ENCODE assay signal across 17 mouse cellular contexts in genomic region chr4:109858571-109859392, GRCm38 (mm10).
DNase-seq lines count a peak whose midpoint lies in the region; ATAC-seq and TF ChIP-seq lines count a peak whose summit lies in the region.
"Had no signal": no experiment of that assay in that cellular context is flagged by ENCODE, and none has a peak within 500 bp of the region (broad histone marks: within the 10 kb centered on the region; RNA-seq: fewer than 3 reads in every experiment).

No protein-coding gene starts in this region.

- no peaks in the 10 kb centered on the region for H3K27me3 ChIP-seq in heart, embryonic 13.5 days (replicated peaks)
- no peaks in the 10 kb centered on the region for H3K27me3 ChIP-seq in stomach, embryonic 15.5 days (replicated peaks)
- H3K27me3 ChIP-seq in stomach, postnatal 0 days (ENCODE audit: control insufficient read depth, insufficient read depth, low read length) = no peaks in the 10 kb centered on the region
- no peaks in the 10 kb centered on the region for H3K27me3 ChIP-seq in forebrain, embryonic 14.5 days (replicated peaks; ENCODE audit: control insufficient read depth, insufficient read depth, low read length)
- H3K27me3 ChIP-seq: liver, embryonic 13.5 days had no signal

- H3K4me3 ChIP-seq in heart, embryonic 13.5 days = no peak overlapping the region
- H3K4me3 ChIP-seq in stomach, embryonic 15.5 days (replicated peaks) = no peak overlapping the region
- no peak overlapping the region for H3K4me3 ChIP-seq in stomach, postnatal 0 days (ENCODE audit: low read depth, low read length)
- no peak overlapping the region for H3K4me3 ChIP-seq in forebrain, embryonic 14.5 days (ENCODE audit: low read depth, low read length)
- H3K4me3 ChIP-seq: liver, embryonic 13.5 days had no signal

- WGBS in heart, embryonic 13.5 days = 49% methylated on average over 8 of the region's 8 CpGs
- WGBS in stomach, embryonic 15.5 days = 30% methylated on average over 8 of the region's 8 CpGs
- WGBS in stomach, postnatal 0 days = 31% methylated on average over 8 of the region's 8 CpGs
- 3% methylated on average over 8 of the region's 8 CpGs for WGBS in forebrain, embryonic 14.5 days

- H3K36me3 ChIP-seq in heart, embryonic 13.5 days = peaks cover 5% of the 10 kb centered on the region
- no peaks in the 10 kb centered on the region for H3K36me3 ChIP-seq in stomach, embryonic 15.5 days
- no peaks in the 10 kb centered on the region for H3K36me3 ChIP-seq in stomach, postnatal 0 days (ENCODE audit: control insufficient read depth, insufficient read depth, low read length)
- H3K36me3 ChIP-seq in forebrain, embryonic 14.5 days (ENCODE audit: control insufficient read depth, insufficient read depth, low read length) = no peaks in the 10 kb centered on the region

- H3K4me2 ChIP-seq in heart, embryonic 13.5 days = no peak overlapping the region
- no peak overlapping the region for H3K4me2 ChIP-seq in stomach, embryonic 15.5 days
- no peak overlapping the region for H3K4me2 ChIP-seq in stomach, postnatal 0 days (replicated peaks; ENCODE audit: low read depth)
- peak overlapping the region; percentile 30; the same call in 1 of the 2 replicates for H3K4me2 ChIP-seq in forebrain, embryonic 14.5 days (ENCODE audit: low read length)
- H3K4me2 ChIP-seq: hindbrain, embryonic 14.5 days; liver, embryonic 13.5 days had no signal

- TF ChIP-seq EP300 in stomach, postnatal 0 days (optimal IDR thresholded peaks at IDR 0.05) = no peak

- H3K27ac ChIP-seq in heart, embryonic 13.5 days (replicated peaks) = peak overlapping the region; percentile 26
- H3K27ac ChIP-seq in stomach, embryonic 15.5 days = 0 out of 2 replicates have a peak overlapping the region, but pooled peaks have one; percentile 10
- no peak overlapping the region for H3K27ac ChIP-seq in stomach, postnatal 0 days (replicated peaks)
- no peak overlapping the region; the same call in 1 of the 2 replicates for H3K27ac ChIP-seq in forebrain, embryonic 14.5 days (ENCODE audit: low read depth, low read length)
- H3K27ac ChIP-seq: hindbrain, embryonic 14.5 days; liver, embryonic 13.5 days had no signal

- no peaks in the 10 kb centered on the region for H3K9me3 ChIP-seq in heart, embryonic 13.5 days
- no peaks in the 10 kb centered on the region for H3K9me3 ChIP-seq in stomach, embryonic 15.5 days
- H3K9me3 ChIP-seq in stomach, postnatal 0 days (ENCODE audit: control insufficient read depth, low read length) = no peaks in the 10 kb centered on the region
- no peaks in the 10 kb centered on the region for H3K9me3 ChIP-seq in forebrain, embryonic 14.5 days (replicated peaks; ENCODE audit: control insufficient read depth, low read length)
- H3K9me3 ChIP-seq: G1E; liver, embryonic 13.5 days had no signal

- H3K4me1 ChIP-seq in heart, embryonic 13.5 days = peaks cover 26% of the 10 kb centered on the region
- H3K4me1 ChIP-seq in stomach, embryonic 15.5 days = 0 out of 2 replicates have a peak, but pooled peaks cover 6% of the 10 kb centered on the region
- no peaks in the 10 kb centered on the region for H3K4me1 ChIP-seq in stomach, postnatal 0 days (replicated peaks; ENCODE audit: control insufficient read depth, insufficient read depth)
- H3K4me1 ChIP-seq in forebrain, embryonic 14.5 days (ENCODE audit: control insufficient read depth, insufficient read depth, low read length) = peaks cover 25% of the 10 kb centered on the region
- H3K4me1 ChIP-seq: liver, embryonic 13.5 days had no signal

- no peak for TF ChIP-seq CTCF in stomach, postnatal 0 days (IDR thresholded peaks at IDR 0.05; ENCODE audit: low read depth)

- ATAC-seq in heart, embryonic 13.5 days (ENCODE audit: extremely low read depth, insufficient number of reproducible peaks, low FRiP score, low TSS enrichment) = no peak
- 0 out of 2 replicates have a peak, but pooled peaks have one; percentile 35 for ATAC-seq in stomach, embryonic 15.5 days (ENCODE audit: insufficient read depth, low FRiP score, low read depth)
- no peak for ATAC-seq in stomach, postnatal 0 days (ENCODE audit: low FRiP score, low TSS enrichment)
- ATAC-seq in forebrain, embryonic 14.5 days = no peak

- no peak overlapping the region for H3K9ac ChIP-seq in heart, embryonic 13.5 days
- no peak overlapping the region for H3K9ac ChIP-seq in stomach, embryonic 15.5 days
- H3K9ac ChIP-seq in stomach, postnatal 0 days (ENCODE audit: low read length) = no peak overlapping the region
- H3K9ac ChIP-seq in forebrain, embryonic 14.5 days (ENCODE audit: low read length) = peak overlapping the region; percentile 32
- H3K9ac ChIP-seq: hindbrain, embryonic 14.5 days; liver, embryonic 13.5 days had no signal

- intact Hi-C loops in heart, postnatal 25 days (cut with DNase I) = no loop called here

- DNase-seq in heart, postnatal 25 days (ENCODE audit: low spot score) = no peak
- no peak for DNase-seq in stomach, postnatal 0 days (ENCODE audit: low spot score)
- peak; percentile 56 for DNase-seq in forebrain, embryonic 14.5 days (ENCODE audit: low spot score)
- DNase-seq in kidney, postnatal 36 days = no peak
- no peak for DNase-seq in layer of hippocampus, postnatal 36 days
- DNase-seq: adrenal gland, adult 8-10 months; cerebellum, adult 2 months; kidney, adult 11 months; kidney, postnatal 14 days; left cerebral cortex, postnatal 4 days; liver, embryonic 13.5 days; right cerebral cortex, postnatal 14 days; thymus, postnatal 14 days had no signal

Comparison
In these comparisons a context has a peak if more than half of its experiments do, and no peak if none do; other contexts are left out.
1. H3K27ac ChIP-seq: peak in heart, embryonic 13.5 days (single experiment) and stomach, embryonic 15.5 days (single experiment); none in stomach, postnatal 0 days (single experiment) and forebrain, embryonic 14.5 days (single experiment).